Mouse (Mus musculus) cerebellum, adult 2 months (tissue): ENCODE results near the gene Trip4.

Source experiments
- CTCF ChIP-seq: fragments of 200-500 bp; IDR thresholded peaks from 2 replicates; pipeline ENCODE4 v1.5.1; 2011; ENCODE audit warnings: low read depth, mild to moderate bottlenecking, control low read depth, low read length, moderate library complexity, borderline replicate concordance; ENCODE audit not compliant: insufficient read depth
- POLR2A ChIP-seq: fragments of 200-500 bp; IDR thresholded peaks from 2 replicates; pipeline ENCODE4 v1.6.1; 2011; ENCODE audit warnings: low read length, control low read depth, borderline replicate concordance; ENCODE audit not compliant: insufficient read depth

- no peak for TF ChIP-seq POLR2A
- TF ChIP-seq CTCF: no peak
These were observed 78.3 kb downstream of the Trip4 start for GRCm38 (mm10) chr9:65830255-65830654.
